Mouse (Mus musculus) myocyte (in vitro differentiated cells): ENCODE measurements around the gene Hs6st3. TPM values are rescaled to one million over a fixed set of nuclear protein-coding genes. Genes with fewer than 3 reads are reported as not detected.

ENCODE experiments used
- H3K27me3 ChIP-seq: one replicate; pipeline ENCODE4 v1.6.1; 2011; ENCODE audit not compliant: control insufficient read depth, insufficient read depth, insufficient read length
- H3K36me3 ChIP-seq: one replicate; pipeline ENCODE4 v1.6.1; 2011; ENCODE audit not compliant: control insufficient read depth, insufficient read depth
- H3K4me2 ChIP-seq: one replicate; pipeline ENCODE4 v1.6.1; 2011; ENCODE audit warnings: low read depth, control low read depth
- H3K4me3 ChIP-seq: one replicate; pipeline ENCODE4 v1.5.1; 2011; ENCODE audit warnings: mild to moderate bottlenecking, control low read depth, moderate library complexity
- H3K79me2 ChIP-seq: one replicate; pipeline ENCODE4 v1.6.1; 2011; ENCODE audit not compliant: control insufficient read depth, insufficient read depth
- H3ac ChIP-seq: one replicate; pipeline ENCODE4 v1.6.1; 2011; ENCODE audit not compliant: control insufficient read depth, insufficient read length
- CEBPB ChIP-seq: IDR thresholded peaks from 2 replicates; pipeline ENCODE4 v1.6.1; 2011; ENCODE audit warnings: mild to moderate bottlenecking, moderate library complexity; ENCODE audit not compliant: poor library complexity, insufficient read depth, severe bottlenecking
- E2F4 ChIP-seq: IDR thresholded peaks from one replicate; pipeline ENCODE4 v1.6.1; 2011; ENCODE audit warnings: mild to moderate bottlenecking, control low read depth, moderate library complexity; ENCODE audit not compliant: insufficient read depth
- MAX ChIP-seq: IDR thresholded peaks from one replicate; pipeline ENCODE4 v1.6.1; 2011; ENCODE audit warnings: low read depth, mild to moderate bottlenecking, control low read depth
- MYOD1 ChIP-seq, 3 experiments: IDR thresholded peaks; one replicate each; pipeline ENCODE4 v1.6.1; 2011; ENCODE audit warnings: control low read depth in 2 of 3, low read depth in 2 of 3, mild to moderate bottlenecking in 2 of 3, moderate library complexity in 1 of 3; ENCODE audit not compliant: insufficient read length in 2 of 3, control insufficient read depth in 1 of 3
- MYOG ChIP-seq, 3 experiments: IDR thresholded peaks; one replicate each; pipeline ENCODE4 v1.6.1; 2011; ENCODE audit warnings: control low read depth in 2 of 3, low read depth in 2 of 3, mild to moderate bottlenecking in 2 of 3; ENCODE audit not compliant: insufficient read length in 2 of 3, control insufficient read depth in 1 of 3, insufficient read depth in 1 of 3
- POLR2A ChIP-seq: IDR thresholded peaks from one replicate; pipeline ENCODE4 v1.6.1; 2011; ENCODE audit warnings: low read depth, mild to moderate bottlenecking, control low read depth, moderate library complexity; ENCODE audit not compliant: insufficient read length
- POLR2AphosphoS2 ChIP-seq: IDR thresholded peaks from one replicate; pipeline ENCODE4 v1.6.1; 2011; ENCODE audit warnings: low read depth, control low read depth; ENCODE audit not compliant: insufficient read length
- REST ChIP-seq: IDR thresholded peaks from one replicate; pipeline ENCODE4 v1.6.1; 2011; ENCODE audit warnings: mild to moderate bottlenecking, control low read depth, moderate library complexity; ENCODE audit not compliant: insufficient read depth, insufficient read length
- SRF ChIP-seq: IDR thresholded peaks from one replicate; pipeline ENCODE4 v1.6.1; 2011; ENCODE audit warnings: low read depth; ENCODE audit not compliant: control insufficient read depth, insufficient read length
- TCF12 ChIP-seq: IDR thresholded peaks from one replicate; pipeline ENCODE4 v1.6.1; 2011; ENCODE audit warnings: mild to moderate bottlenecking, control low read depth; ENCODE audit not compliant: poor library complexity, insufficient read depth, severe bottlenecking
- TCF3 ChIP-seq: IDR thresholded peaks from one replicate; pipeline ENCODE4 v1.6.1; 2011; ENCODE audit warnings: low read depth, control low read depth; ENCODE audit not compliant: insufficient read length
- USF1 ChIP-seq: IDR thresholded peaks from one replicate; pipeline ENCODE4 v1.6.1; 2011; ENCODE audit warnings: low read depth, mild to moderate bottlenecking, control low read depth, moderate library complexity
- polyA plus RNA-seq: library from polyadenylated mRNA; unstranded; fragments of >200 nt; fragmentation: generic; extraction: Trizol; gene quantifications from one replicate; pipeline ENCODE4 v1.2.1, GENCODE M21; 2012; ENCODE audit warnings: missing spikeins

The Hs6st3 gene
- polyA plus RNA-seq, 1 experiment, result not detected

DNA sequence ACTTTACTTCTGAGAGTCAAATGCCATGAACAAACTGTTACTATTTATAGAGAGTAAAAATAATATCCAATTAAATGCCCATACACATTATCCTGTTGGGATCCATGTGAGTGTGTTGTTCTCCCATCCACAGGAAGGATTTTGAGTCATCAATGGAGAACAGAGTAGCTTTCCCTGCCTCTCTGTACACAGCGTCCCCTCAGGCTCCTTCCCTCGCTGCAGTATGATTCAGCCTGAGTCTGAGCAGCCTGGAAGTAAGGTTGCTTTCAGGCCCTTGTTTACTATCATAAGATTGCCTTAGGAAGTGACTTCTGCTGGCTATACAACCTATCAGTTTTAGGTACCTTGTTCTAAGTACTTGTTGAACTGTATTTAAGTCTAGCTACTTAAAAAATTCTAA lies 14.9 kb downstream of the Hs6st3 start:
- H3K36me3 ChIP-seq, result no peaks in the 10 kb centered on the region
- no peaks in the 10 kb centered on the region for H3K79me2 ChIP-seq
- no peak for TF ChIP-seq TCF3
- TF ChIP-seq MAX, result no peak
- no peak for TF ChIP-seq POLR2AphosphoS2
- no peak for TF ChIP-seq USF1

DNA sequence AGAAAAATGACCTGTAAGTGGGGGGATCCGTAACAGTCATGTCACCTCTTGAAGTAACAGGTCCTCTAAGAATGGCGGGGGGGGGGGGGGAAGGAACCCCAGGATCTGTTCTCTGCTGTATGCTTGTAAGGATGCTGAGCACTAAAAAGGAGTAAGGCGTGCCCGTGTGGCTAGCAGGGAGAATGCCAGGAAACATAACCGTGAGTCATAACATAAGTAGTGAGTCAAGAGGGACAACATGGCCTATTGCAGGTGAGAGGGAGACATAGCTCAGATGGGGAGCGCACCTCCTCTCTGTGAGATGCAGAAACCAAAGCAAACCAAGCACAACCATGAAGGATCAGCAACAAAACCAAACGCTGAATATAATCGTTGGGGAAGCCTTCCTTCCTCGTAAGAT lies 55.8 kb downstream of the Hs6st3 start:
- H3K79me2 ChIP-seq, result no peaks in the 10 kb centered on the region
- no peak overlapping the region for H3ac ChIP-seq
- no peak overlapping the region for H3K4me2 ChIP-seq
- H3K36me3 ChIP-seq, result no peaks in the 10 kb centered on the region
- no peak overlapping the region for H3K4me3 ChIP-seq
- no peaks in the 10 kb centered on the region for H3K27me3 ChIP-seq
- TF ChIP-seq POLR2AphosphoS2, result no peak
- no peak for TF ChIP-seq CEBPB
- no peak for TF ChIP-seq SRF
- TF ChIP-seq POLR2A, result no peak
- TF ChIP-seq MAX, result no peak
- no peak for TF ChIP-seq MYOD1 (IDR thresholded peaks at IDR 0.05; ENCODE audit: control insufficient read depth in 1 of 3, insufficient read length in 2 of 3, low read depth in 2 of 3)
- no peak for TF ChIP-seq REST
- no peak for TF ChIP-seq E2F4
- TF ChIP-seq TCF3, result no peak
- no peak for TF ChIP-seq TCF12
- no peak for TF ChIP-seq MYOG (IDR thresholded peaks at IDR 0.05; ENCODE audit: control insufficient read depth in 1 of 3, insufficient read depth in 1 of 3, insufficient read length in 2 of 3, low read depth in 2 of 3)
- no peak for TF ChIP-seq USF1

More for the DNA sequence above, 14.9 kb downstream of the Hs6st3 start:
- no peak overlapping the region for H3K4me3 ChIP-seq
- H3ac ChIP-seq, result no peak overlapping the region
- H3K4me2 ChIP-seq, result no peak overlapping the region
- H3K27me3 ChIP-seq, result no peaks in the 10 kb centered on the region

DNA sequence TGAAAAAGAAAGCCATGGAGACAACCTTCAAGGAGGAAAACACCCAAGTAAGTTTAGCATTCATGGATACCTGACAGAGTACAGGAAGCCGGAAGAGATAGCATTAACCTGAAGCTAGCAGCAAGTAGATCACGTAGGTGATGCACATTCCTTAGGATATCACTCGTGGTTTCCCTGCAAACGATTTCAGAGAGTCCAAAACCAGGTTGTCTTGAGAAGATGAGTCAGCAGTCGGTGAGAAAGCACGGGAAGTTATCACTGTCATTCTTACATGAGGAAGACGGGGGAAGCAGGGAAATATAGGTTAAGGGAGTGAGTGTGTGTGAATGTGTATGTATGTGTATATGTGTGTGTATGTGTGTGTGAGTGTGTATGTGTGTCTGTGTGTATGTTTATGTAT lies 65.4 kb downstream of the Hs6st3 start:
- TF ChIP-seq TCF3, result no peak
- no peak for TF ChIP-seq CEBPB
- no peak for TF ChIP-seq MAX
- TF ChIP-seq E2F4, result no peak
- no peak for TF ChIP-seq SRF
- TF ChIP-seq POLR2A, result no peak
- no peak for TF ChIP-seq USF1
- no peak overlapping the region for H3ac ChIP-seq
- no peak overlapping the region for H3K4me2 ChIP-seq
- no peaks in the 10 kb centered on the region for H3K36me3 ChIP-seq
- H3K4me3 ChIP-seq, result no peak overlapping the region
- H3K27me3 ChIP-seq, result no peaks in the 10 kb centered on the region
- no peaks in the 10 kb centered on the region for H3K79me2 ChIP-seq

DNA sequence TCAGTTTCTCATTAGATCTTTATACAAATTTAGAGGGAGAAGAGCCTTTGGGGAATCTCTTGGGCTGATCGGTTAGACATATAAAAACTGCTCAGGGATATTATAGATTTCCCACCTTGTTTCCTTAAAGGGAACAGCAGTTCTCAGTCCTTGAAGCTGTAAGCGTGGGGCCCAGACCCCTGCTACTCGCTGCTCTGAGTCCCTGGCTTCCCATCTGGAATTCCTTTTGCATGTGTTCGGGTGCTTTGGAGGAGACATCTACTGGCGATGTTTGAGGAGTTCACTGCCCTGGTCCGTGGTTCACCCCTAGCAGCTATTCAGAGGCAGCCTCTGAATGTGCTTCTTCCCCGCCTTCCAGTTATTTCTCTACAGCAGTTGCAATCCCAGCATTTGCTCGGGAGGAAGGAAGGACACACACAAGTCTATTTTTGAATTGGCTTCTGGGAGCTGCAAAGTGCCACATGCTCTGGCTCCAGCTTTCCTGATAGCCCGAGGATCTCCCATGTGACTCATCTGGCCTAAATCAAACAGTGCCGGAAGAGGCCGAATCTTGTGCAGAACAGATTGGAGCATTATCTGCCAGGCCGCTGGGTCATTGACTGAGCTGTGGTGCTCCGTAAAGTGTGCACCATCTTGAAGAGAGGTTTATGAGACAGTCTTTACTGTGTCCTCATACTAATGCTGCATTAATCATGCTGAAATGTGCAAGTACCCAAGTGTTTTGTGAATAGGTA lies 77.6 kb downstream of the Hs6st3 start:
- TF ChIP-seq USF1 (no peak), SRF (no peak), TCF3 (no peak), MYOD1 (IDR thresholded peaks at IDR 0.05; ENCODE audit: control insufficient read depth in 1 of 3, insufficient read length in 2 of 3, low read depth in 2 of 3) (no peak), MYOG (IDR thresholded peaks at IDR 0.05; ENCODE audit: control insufficient read depth in 1 of 3, insufficient read depth in 1 of 3, insufficient read length in 2 of 3, low read depth in 2 of 3) (no peak), TCF12 (no peak), REST (no peak), E2F4 (no peak), POLR2AphosphoS2 (no peak), MAX (no peak)
- no peaks in the 10 kb centered on the region for H3K27me3 ChIP-seq
- H3K36me3 ChIP-seq, result no peaks in the 10 kb centered on the region
- no peaks in the 10 kb centered on the region for H3K79me2 ChIP-seq
- no peak overlapping the region for H3K4me2 ChIP-seq
- H3K4me3 ChIP-seq, result no peak overlapping the region
- H3ac ChIP-seq, result no peak overlapping the region

GRCm38 (mm10) chr14:119227709-119228338 lies 89.7 kb downstream of the Hs6st3 start:
- TF ChIP-seq SRF (no peak), USF1 (no peak), MAX (no peak), POLR2A (no peak), MYOG (IDR thresholded peaks at IDR 0.05; ENCODE audit: control insufficient read depth in 1 of 3, insufficient read depth in 1 of 3, insufficient read length in 2 of 3, low read depth in 2 of 3) (no peak), TCF3 (no peak), MYOD1 (IDR thresholded peaks at IDR 0.05; ENCODE audit: control insufficient read depth in 1 of 3, insufficient read length in 2 of 3, low read depth in 2 of 3) (no peak), POLR2AphosphoS2 (no peak), TCF12 (no peak), E2F4 (no peak), REST (no peak), CEBPB (no peak)
- Histone ChIP-seq H3K4me2 (no peak overlapping the region), H3K27me3 (no peaks in the 10 kb centered on the region), H3ac (no peak overlapping the region), H3K36me3 (no peaks in the 10 kb centered on the region), H3K79me2 (no peaks in the 10 kb centered on the region), H3K4me3 (no peak overlapping the region)
